Mouse (Mus musculus): ENCODE measurements at regions not wholly inside any gene's neighbourhood (a gene's known extent, or its start where the extent isn't known, plus 50 kb on each side); places are given as distances from the start of the nearest gene placed in this dataset.

- no peak for TF ChIP-seq CTCF (IDR thresholded peaks at IDR 0.05; ENCODE audit: borderline replicate concordance, extremely low read depth, insufficient read depth, insufficient read length)
- no peak for TF ChIP-seq POLR2A (IDR thresholded peaks at IDR 0.05; ENCODE audit: borderline replicate concordance, extremely low read depth, insufficient read depth, insufficient read length, poor library complexity, severe bottlenecking)
- DNase-seq (ENCODE audit: low read depth) = no peak
Observed at GRCm38 (mm10) chr1:35238139-35238538, 388.4 kb downstream of the Plekhb2 start.

DNA sequence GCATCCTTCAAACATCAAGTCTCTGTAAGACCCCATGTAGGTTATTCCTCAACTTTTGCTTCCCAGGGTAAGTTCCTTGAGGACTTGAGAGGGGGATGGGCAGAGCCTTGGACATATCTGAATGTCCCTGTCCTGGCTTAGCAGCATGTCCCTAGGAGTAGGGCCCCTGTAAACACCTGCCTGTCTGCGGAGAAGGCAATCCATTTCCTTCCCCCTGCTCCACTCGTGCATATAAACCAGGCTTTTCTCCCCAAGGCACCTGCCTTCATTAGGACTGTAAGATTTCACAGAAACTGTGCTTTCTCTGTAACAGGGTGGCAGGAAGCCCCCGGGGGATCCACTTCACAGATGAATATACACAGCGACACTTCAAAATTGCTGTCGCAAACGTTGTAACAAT is 393.1 kb downstream of the Plekhb2 start:
- peak; percentile 74 for DNase-seq (ENCODE audit: low read depth)
- TF ChIP-seq POLR2A (IDR thresholded peaks at IDR 0.05; ENCODE audit: borderline replicate concordance, extremely low read depth, insufficient read depth, insufficient read length, poor library complexity, severe bottlenecking) = no peak
- TF ChIP-seq CTCF (IDR thresholded peaks at IDR 0.05; ENCODE audit: borderline replicate concordance, extremely low read depth, insufficient read depth, insufficient read length) = no peak

- TF ChIP-seq CTCF (IDR thresholded peaks at IDR 0.05; ENCODE audit: borderline replicate concordance, extremely low read depth, insufficient read depth, insufficient read length) (no peak), POLR2A (IDR thresholded peaks at IDR 0.05; ENCODE audit: borderline replicate concordance, extremely low read depth, insufficient read depth, insufficient read length, poor library complexity, severe bottlenecking) (no peak)
- peak; percentile 73 for DNase-seq (ENCODE audit: low read depth)
Observed at GRCm38 (mm10) chr1:35243339-35243738, 393.6 kb downstream of the Plekhb2 start.

DNA sequence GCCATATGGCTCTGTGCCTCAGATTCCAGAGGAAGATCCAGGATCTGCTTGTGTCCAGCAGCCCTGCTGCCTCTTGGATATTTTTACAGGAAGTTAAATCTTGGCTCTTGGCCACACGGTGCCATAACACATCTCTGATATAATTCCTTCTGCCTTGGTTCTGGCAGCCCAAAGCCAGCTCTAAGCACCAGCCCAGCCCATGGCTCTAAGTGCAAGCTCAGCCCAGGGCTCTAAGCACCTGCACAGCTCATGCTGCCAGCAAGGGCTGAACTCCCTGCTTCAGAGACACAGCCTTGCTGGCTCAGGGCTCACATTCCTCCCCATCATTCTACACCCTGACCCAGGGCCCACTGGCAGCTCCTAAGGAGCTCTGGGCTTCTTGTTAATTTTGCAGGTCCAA is 415.3 kb downstream of the Plekhb2 start:
- TF ChIP-seq POLR2A (IDR thresholded peaks at IDR 0.05; ENCODE audit: borderline replicate concordance, extremely low read depth, insufficient read depth, insufficient read length, poor library complexity, severe bottlenecking) = no peak
- peak; percentile 20 for DNase-seq (ENCODE audit: low read depth)

DNA sequence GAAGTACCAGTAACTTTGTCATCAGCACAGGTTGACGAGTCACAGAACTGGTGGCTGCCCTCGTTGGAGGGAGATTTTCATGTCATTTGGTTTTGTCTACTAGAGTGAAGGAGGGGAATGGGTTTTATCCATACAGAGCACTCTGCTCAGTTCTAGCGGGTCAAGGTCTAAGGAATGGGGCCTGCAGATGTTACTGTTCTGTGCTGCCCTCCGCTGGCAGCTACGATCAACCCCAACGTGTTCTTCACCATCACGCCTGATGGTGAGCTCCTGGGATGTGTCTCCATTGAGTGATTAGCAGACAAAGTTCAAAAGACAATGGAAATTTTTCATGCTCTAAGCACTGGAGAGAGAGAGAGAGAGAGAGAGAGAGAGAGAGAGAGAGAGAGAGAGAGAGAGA is 416.9 kb downstream of the Plekhb2 start:
- peak; percentile 28 for DNase-seq (ENCODE audit: low read depth)
- peak; percentile 48; the same call in 1 of the 2 replicates for TF ChIP-seq CTCF (IDR thresholded peaks at IDR 0.05; ENCODE audit: borderline replicate concordance, extremely low read depth, insufficient read depth, insufficient read length)
- no peak for TF ChIP-seq POLR2A (IDR thresholded peaks at IDR 0.05; ENCODE audit: borderline replicate concordance, extremely low read depth, insufficient read depth, insufficient read length, poor library complexity, severe bottlenecking)

DNA sequence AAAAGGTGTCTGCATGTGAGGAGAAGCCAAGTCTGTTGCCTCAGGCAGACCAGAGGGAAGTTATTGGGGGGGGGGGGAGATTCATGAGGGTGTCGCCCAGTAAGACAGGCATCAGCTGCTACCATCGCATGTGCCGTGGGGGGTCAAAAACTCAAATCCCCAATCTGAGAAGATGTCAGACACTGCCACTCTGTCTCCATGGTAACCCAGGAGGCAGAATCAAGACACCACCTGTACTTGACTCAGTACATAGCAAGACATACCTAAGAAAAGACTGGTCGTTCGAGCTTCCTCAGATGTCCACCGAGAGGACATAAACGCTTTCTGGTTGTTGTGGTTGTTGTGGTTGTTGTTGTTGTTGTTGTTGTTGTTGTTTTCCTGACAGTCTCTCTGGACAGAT is 418.1 kb downstream of the Plekhb2 start:
- TF ChIP-seq CTCF (IDR thresholded peaks at IDR 0.05; ENCODE audit: borderline replicate concordance, extremely low read depth, insufficient read depth, insufficient read length) = no peak
- no peak for TF ChIP-seq POLR2A (IDR thresholded peaks at IDR 0.05; ENCODE audit: borderline replicate concordance, extremely low read depth, insufficient read depth, insufficient read length, poor library complexity, severe bottlenecking)
- peak; percentile 53 for DNase-seq (ENCODE audit: low read depth)

DNA sequence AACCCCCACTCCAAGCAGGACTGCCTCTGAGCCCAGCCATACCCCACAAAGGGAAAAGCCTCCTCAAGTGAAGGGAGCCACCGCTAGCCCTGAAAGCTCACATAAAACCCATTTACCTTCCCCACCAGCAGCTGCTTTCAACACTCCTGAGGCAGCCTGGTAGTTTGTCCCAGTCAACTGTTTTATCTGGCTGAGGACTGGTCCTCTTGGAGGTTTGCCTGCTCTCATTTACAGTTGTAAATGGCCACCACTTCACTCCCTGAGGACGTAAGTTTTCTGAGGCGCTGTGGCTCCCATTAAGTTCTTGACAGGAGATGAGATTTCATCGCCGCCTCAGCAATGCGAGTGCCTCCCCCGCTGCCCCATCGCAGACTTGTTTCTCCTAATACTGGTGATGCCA is 425.2 kb downstream of the Plekhb2 start:
- DNase-seq (ENCODE audit: low read depth) = no peak
- no peak for TF ChIP-seq POLR2A (IDR thresholded peaks at IDR 0.05; ENCODE audit: borderline replicate concordance, extremely low read depth, insufficient read depth, insufficient read length, poor library complexity, severe bottlenecking)
- TF ChIP-seq CTCF (IDR thresholded peaks at IDR 0.05; ENCODE audit: borderline replicate concordance, extremely low read depth, insufficient read depth, insufficient read length) = no peak

Data from brain, embryonic 14.5 days (tissue).